Mouse (Mus musculus): Measurements from ENCODE around the gene Nipsnap3a. TPM values are rescaled to one million over a fixed set of nuclear protein-coding genes. Genes with fewer than 3 reads are reported as not detected.

Gene Nipsnap3a
- polyA plus RNA-seq, 1 experiment, result not detected

DNA sequence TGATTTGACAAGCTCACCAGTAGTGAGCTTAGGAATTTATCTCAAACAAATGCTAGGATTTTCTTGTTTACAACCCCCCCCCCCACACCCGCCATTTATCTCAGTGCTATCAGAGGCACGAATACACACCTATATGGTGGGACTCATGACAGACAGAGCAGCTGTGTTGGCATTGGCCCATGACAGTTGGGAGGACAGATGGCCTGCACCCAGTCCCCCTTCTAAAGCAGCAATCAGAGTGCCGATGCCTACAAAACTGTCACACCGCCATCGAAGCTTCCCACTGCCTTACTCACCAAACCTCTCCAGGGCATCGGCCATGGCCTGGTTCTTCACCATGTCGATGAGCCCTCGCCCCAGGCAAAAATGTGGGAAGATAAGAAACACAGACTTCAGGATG is 54.7 kb downstream of the Nipsnap3a start:
- TF ChIP-seq POLR2A (IDR thresholded peaks at IDR 0.05; ENCODE audit: borderline replicate concordance, extremely low read depth, low read depth, low read length) (no peak), CTCF (IDR thresholded peaks at IDR 0.05; ENCODE audit: insufficient read depth, low read length) (no peak)
- H3K4me1 ChIP-seq (ENCODE audit: control insufficient read depth, insufficient read depth, low read length), result no peaks in the 10 kb centered on the region
- WGBS, result 91% methylated on average over 8 of the region's 8 CpGs
- no peak overlapping the region for H3K4me3 ChIP-seq (replicated peaks; ENCODE audit: extremely low read depth, low read depth, low read length)
- no peak for DNase-seq

GRCm38 (mm10) chr4:53045807-53046206 is 56.7 kb downstream of the Nipsnap3a start:
- WGBS, result 92% methylated on average over 7 of the region's 7 CpGs

GRCm38 (mm10) chr4:53046238-53047022 is 57.4 kb downstream of the Nipsnap3a start:
- WGBS, result 72% methylated on average over 9 of the region's 9 CpGs
- Histone ChIP-seq H3K4me1 (ENCODE audit: control insufficient read depth, insufficient read depth, low read length) (no peaks in the 10 kb centered on the region), H3K4me3 (replicated peaks; ENCODE audit: extremely low read depth, low read depth, low read length) (no peak overlapping the region)
- DNase-seq, result no peak
- TF ChIP-seq POLR2A (IDR thresholded peaks at IDR 0.05; ENCODE audit: borderline replicate concordance, extremely low read depth, low read depth, low read length) (no peak), CTCF (IDR thresholded peaks at IDR 0.05; ENCODE audit: insufficient read depth, low read length) (no peak)

More at GRCm38 (mm10) chr4:53045807-53046206, 56.7 kb downstream of the Nipsnap3a start:
- Histone ChIP-seq H3K4me1 (ENCODE audit: control insufficient read depth, insufficient read depth, low read length) (no peaks in the 10 kb centered on the region), H3K4me3 (replicated peaks; ENCODE audit: extremely low read depth, low read depth, low read length) (no peak overlapping the region)
- DNase-seq, result no peak
- TF ChIP-seq CTCF (IDR thresholded peaks at IDR 0.05; ENCODE audit: insufficient read depth, low read length), result no peak
- TF ChIP-seq POLR2A (IDR thresholded peaks at IDR 0.05; ENCODE audit: borderline replicate concordance, extremely low read depth, low read depth, low read length), result no peak

Other genes with a start within 250 kb of the Nipsnap3a start
- gene Olfr275, start 174.7 kb upstream of the Nipsnap3a start, polyA plus RNA-seq (2012; rRNA removed), result not detected in 2 replicates
- not detected in 2 replicates for gene Olfr273, start 130.0 kb upstream of the Nipsnap3a start, polyA plus RNA-seq (2012; rRNA removed)
- not detected in 2 replicates for gene Olfr272, start 70.1 kb upstream of the Nipsnap3a start, polyA plus RNA-seq (2012; rRNA removed)
- not detected in 2 replicates for gene Olfr270, start 24.7 kb upstream of the Nipsnap3a start, polyA plus RNA-seq (2012; rRNA removed)
- 14.8 and 20.3 TPM in 2 replicates for gene Nipsnap3b, start 22.6 kb downstream of the Nipsnap3a start, polyA plus RNA-seq (2012; rRNA removed)
- gene Abca1, start 170.6 kb downstream of the Nipsnap3a start, polyA plus RNA-seq (2012; rRNA removed), result 7.8 and 13.2 TPM in 2 replicates

Measured in lung, adult 2 months (tissue).